Mouse (Mus musculus): Measurements from ENCODE around the gene Pls3. TPM values are rescaled to one million over a fixed set of nuclear protein-coding genes. Genes with fewer than 3 reads are reported as not detected.
A peak's percentile ranks its signal among the peaks of the same experiment; 100 is the strongest.

The Pls3 gene
- total and polyA plus RNA-seq, 3 experiments: 13.5 to 44.7 (median 39.9) TPM

DNA sequence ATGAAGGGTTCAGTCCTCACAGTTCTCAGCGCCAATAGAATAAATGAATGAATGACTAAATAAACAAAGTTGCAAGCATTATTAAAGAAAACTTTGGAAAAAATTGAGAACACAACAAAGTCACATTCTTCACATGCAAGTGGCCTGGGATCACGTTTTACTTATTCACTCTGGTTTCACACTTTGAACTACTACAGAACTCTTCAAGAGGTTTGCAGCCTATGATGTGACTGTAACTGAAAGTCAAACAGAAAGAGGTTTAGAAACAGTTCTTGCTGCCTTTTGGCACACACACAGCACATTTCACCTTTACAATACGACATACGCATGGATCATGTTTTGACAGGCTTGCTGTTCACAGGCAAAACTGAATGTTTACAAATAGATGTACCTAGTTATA lies 34.7 kb downstream of the Pls3 start:
- 60% methylated on average over 4 of the region's 4 CpGs for WGBS
- Histone ChIP-seq H3K27me3 (ENCODE audit: control insufficient read depth, insufficient read depth, low read length) (no peaks in the 10 kb centered on the region), H3K4me1 (ENCODE audit: control insufficient read depth, insufficient read depth, low read length) (peaks cover 4% of the 10 kb centered on the region), H3K9ac (ENCODE audit: low read depth, low read length) (no peak overlapping the region), H3K27ac (peak overlapping the region; percentile 84), H3K36me3 (ENCODE audit: control insufficient read depth, insufficient read depth, low read length) (peaks cover 8% of the 10 kb centered on the region), H3K4me3 (no peak overlapping the region), H3K79me2 (replicated peaks; ENCODE audit: control insufficient read depth, insufficient read depth, low read length) (no peaks in the 10 kb centered on the region)
- no peak for DNase-seq
- intact Hi-C loops (cut with DNase I): no loop called here
- no peak for TF ChIP-seq EP300 (IDR thresholded peaks at IDR 0.05; ENCODE audit: insufficient read depth, low read depth, low read length)
- TF ChIP-seq CTCF (IDR thresholded peaks at IDR 0.05): no peak
- no peak for TF ChIP-seq POLR2A (IDR thresholded peaks at IDR 0.05; ENCODE audit: insufficient read depth, low read depth, low read length)

DNA sequence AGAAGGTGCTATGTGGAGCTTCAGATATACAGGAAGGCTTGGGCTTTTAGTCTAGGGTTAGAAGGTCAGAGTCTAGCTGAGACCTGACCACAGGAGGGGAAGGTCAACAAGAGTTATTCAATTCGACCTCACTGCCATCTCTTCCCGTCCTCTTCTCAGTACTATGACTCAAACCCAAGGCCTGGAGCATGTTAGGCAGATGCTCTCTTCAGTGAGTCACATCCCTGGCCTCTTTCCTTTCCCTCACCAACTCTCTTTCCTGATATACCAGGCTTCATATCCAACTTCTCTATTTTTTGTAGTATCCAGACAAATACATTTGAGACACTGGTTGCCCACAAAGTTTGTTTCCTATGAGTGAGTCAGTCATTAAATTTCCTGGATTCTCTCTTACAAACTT lies 40.1 kb downstream of the Pls3 start:
- peak overlapping the region; percentile 11; the same call in 1 of the 2 replicates for H3K27ac ChIP-seq
- H3K4me1 ChIP-seq (ENCODE audit: control insufficient read depth, insufficient read depth, low read length): peaks cover 7% of the 10 kb centered on the region
- H3K9ac ChIP-seq (ENCODE audit: low read depth, low read length): no peak overlapping the region
- DNase-seq: no peak
- peaks cover 9% of the 10 kb centered on the region for H3K36me3 ChIP-seq (ENCODE audit: control insufficient read depth, insufficient read depth, low read length)
- H3K27me3 ChIP-seq (ENCODE audit: control insufficient read depth, insufficient read depth, low read length): no peaks in the 10 kb centered on the region
- no peak overlapping the region for H3K4me3 ChIP-seq
- 27% methylated on average over 2 of the region's 2 CpGs for WGBS
- TF ChIP-seq POLR2A (IDR thresholded peaks at IDR 0.05; ENCODE audit: insufficient read depth, low read depth, low read length): no peak
- no peak for TF ChIP-seq EP300 (IDR thresholded peaks at IDR 0.05; ENCODE audit: insufficient read depth, low read depth, low read length)
- TF ChIP-seq CTCF (IDR thresholded peaks at IDR 0.05): no peak
- H3K79me2 ChIP-seq (replicated peaks; ENCODE audit: control insufficient read depth, insufficient read depth, low read length): no peaks in the 10 kb centered on the region
- intact Hi-C loops (cut with DNase I): loop anchor here (5.0 kb wide), 1 partner anchor 37 kb away; no protein-coding TSS in a partner anchor

DNA sequence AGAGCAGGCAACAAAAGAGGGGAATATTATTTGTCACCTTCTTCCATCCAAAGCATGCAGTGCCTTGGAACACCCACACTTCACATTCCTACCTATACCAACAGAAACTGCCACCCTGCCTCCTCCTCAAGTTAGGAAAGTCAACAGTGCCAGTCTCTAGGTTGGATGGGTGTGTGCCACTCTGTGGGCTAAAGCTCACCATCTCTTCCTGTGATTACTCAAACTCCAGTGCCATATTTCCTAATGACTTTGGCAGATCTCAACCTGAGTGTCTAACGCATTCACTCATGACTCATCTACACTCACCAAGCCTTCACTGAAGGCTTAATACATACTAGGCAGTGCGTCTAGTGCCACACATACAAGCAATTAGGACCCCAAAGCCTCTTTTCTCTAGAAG lies 40.7 kb downstream of the Pls3 start:
- H3K27ac ChIP-seq: peak overlapping the region; percentile 80
- H3K27me3 ChIP-seq (ENCODE audit: control insufficient read depth, insufficient read depth, low read length): no peaks in the 10 kb centered on the region
- H3K79me2 ChIP-seq (replicated peaks; ENCODE audit: control insufficient read depth, insufficient read depth, low read length): no peaks in the 10 kb centered on the region
- intact Hi-C loops (cut with DNase I): loop anchor here (5.0 kb wide), 1 partner anchor 38 kb away; no protein-coding TSS in a partner anchor
- DNase-seq: no peak
- no peak overlapping the region for H3K9ac ChIP-seq (ENCODE audit: low read depth, low read length)
- peaks cover 9% of the 10 kb centered on the region for H3K36me3 ChIP-seq (ENCODE audit: control insufficient read depth, insufficient read depth, low read length)
- no peak overlapping the region for H3K4me3 ChIP-seq
- H3K4me1 ChIP-seq (ENCODE audit: control insufficient read depth, insufficient read depth, low read length): peaks cover 7% of the 10 kb centered on the region
- no peak for TF ChIP-seq POLR2A (IDR thresholded peaks at IDR 0.05; ENCODE audit: insufficient read depth, low read depth, low read length)
- TF ChIP-seq CTCF (IDR thresholded peaks at IDR 0.05): no peak
- TF ChIP-seq EP300 (IDR thresholded peaks at IDR 0.05; ENCODE audit: insufficient read depth, low read depth, low read length): no peak
- 58% methylated on average over 2 of the region's 2 CpGs for WGBS

DNA sequence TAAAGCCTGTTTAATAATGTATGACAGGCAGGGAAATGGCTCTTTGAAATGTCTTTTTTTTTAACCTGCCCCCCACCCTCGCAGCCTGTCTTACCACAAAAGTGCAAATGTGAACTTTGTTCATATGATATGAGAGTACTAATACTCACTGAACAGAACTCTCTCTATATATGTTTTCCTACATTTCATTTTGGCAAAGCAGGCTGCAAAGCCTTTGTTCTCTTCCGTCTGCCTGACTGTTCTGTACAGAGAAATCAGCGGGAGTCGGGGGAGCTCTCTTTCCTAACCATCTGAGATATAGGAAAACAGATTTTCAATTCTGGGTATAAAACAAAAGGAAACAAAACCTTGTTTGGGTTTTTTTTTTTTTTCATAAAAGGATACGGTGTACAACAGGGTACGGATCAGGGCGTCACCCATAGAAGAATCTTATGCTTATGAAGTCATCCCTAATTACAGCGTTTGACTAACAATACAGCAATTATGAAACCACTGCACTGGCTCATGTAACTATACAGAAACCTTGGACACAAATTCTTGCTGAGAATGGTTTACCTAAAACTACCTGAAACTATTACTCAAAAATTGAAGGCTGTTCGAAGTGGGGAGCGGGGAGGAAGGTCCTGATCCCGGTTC lies 41.9 kb downstream of the Pls3 start:
- intact Hi-C loops (cut with DNase I): loop anchor here (5.0 kb wide), 1 partner anchor 39 kb away; no protein-coding TSS in a partner anchor
- Histone ChIP-seq H3K9ac (ENCODE audit: low read depth, low read length) (0 out of 2 replicates have a peak overlapping the region, but pooled peaks have one; percentile 34), H3K79me2 (replicated peaks; ENCODE audit: control insufficient read depth, insufficient read depth, low read length) (no peaks in the 10 kb centered on the region), H3K27me3 (ENCODE audit: control insufficient read depth, insufficient read depth, low read length) (no peaks in the 10 kb centered on the region), H3K4me3 (no peak overlapping the region), H3K4me1 (ENCODE audit: control insufficient read depth, insufficient read depth, low read length) (peaks cover 7% of the 10 kb centered on the region), H3K36me3 (ENCODE audit: control insufficient read depth, insufficient read depth, low read length) (peaks cover 7% of the 10 kb centered on the region; the same call in 1 of the 2 replicates), H3K27ac (peak overlapping the region; percentile 80)
- no peak for TF ChIP-seq CTCF (IDR thresholded peaks at IDR 0.05)
- no peak for TF ChIP-seq EP300 (IDR thresholded peaks at IDR 0.05; ENCODE audit: insufficient read depth, low read depth, low read length)
- no peak for TF ChIP-seq POLR2A (IDR thresholded peaks at IDR 0.05; ENCODE audit: insufficient read depth, low read depth, low read length)
- 44% methylated on average over 11 of the region's 11 CpGs for WGBS
- DNase-seq: peak in 1 of 2 experiments; percentile 3

DNA sequence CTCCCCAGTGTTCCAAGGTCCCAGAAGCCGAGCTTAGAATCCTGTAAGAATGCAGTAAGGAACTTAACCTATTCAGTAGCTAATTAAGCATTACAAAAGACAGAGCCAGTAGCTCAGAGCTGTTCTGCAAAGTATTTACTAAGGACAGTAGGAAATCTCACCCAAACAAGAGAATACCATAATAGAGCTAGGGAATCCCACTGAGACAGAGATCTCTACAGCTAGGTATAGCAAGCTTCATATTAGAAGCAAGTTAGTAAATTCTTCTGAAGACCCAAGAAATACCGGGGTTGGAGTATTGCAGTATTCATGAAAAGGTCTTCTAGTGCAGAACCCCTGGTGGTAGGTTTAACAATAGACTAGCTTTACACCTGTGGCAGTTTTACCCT lies 45.1 kb downstream of the Pls3 start:
- Histone ChIP-seq H3K27me3 (ENCODE audit: control insufficient read depth, insufficient read depth, low read length) (no peaks in the 10 kb centered on the region), H3K9ac (ENCODE audit: low read depth, low read length) (no peak overlapping the region), H3K36me3 (ENCODE audit: control insufficient read depth, insufficient read depth, low read length) (peaks cover 6% of the 10 kb centered on the region), H3K4me3 (no peak overlapping the region), H3K27ac (no peak overlapping the region), H3K4me1 (ENCODE audit: control insufficient read depth, insufficient read depth, low read length) (peaks cover 7% of the 10 kb centered on the region), H3K79me2 (replicated peaks; ENCODE audit: control insufficient read depth, insufficient read depth, low read length) (no peaks in the 10 kb centered on the region)
- DNase-seq: no peak
- intact Hi-C loops (cut with DNase I): loop anchor here (5.0 kb wide), 1 partner anchor 42 kb away; no protein-coding TSS in a partner anchor
- TF ChIP-seq EP300 (IDR thresholded peaks at IDR 0.05; ENCODE audit: insufficient read depth, low read depth, low read length) (no peak), CTCF (IDR thresholded peaks at IDR 0.05) (no peak), POLR2A (IDR thresholded peaks at IDR 0.05; ENCODE audit: insufficient read depth, low read depth, low read length) (no peak)
- 57% methylated on average over 2 of the region's 2 CpGs for WGBS

DNA sequence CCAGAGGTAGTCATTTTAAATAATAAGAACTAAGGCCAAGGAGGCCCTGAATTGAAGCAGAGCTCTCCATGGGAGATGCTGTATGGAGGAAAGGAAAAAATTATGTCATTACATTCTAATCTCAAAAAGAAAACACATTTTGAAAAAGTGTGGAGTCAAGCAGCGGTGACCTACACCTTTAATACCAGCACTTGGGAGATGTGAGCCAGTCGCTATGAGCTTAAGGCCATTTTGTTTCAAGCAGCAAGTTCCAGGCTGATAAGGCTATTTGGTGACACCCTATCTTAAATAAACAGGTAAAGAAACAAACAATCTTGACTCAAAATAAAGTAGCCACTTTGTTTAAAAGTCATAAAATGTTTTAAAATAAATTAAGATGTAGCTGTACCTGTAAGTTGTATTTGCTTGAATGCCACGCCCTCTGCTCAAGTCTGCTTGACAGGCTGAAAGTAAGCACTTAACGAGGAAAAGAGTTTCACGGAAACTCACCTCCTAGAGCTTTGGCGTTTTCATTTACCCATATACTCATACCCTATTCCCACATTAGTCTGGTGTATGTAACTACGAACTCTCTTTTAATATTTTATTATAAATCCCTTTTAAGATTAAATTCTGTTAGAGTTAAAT lies 45.6 kb downstream of the Pls3 start:
- H3K4me1 ChIP-seq (ENCODE audit: control insufficient read depth, insufficient read depth, low read length): peaks cover 6% of the 10 kb centered on the region
- TF ChIP-seq EP300 (IDR thresholded peaks at IDR 0.05; ENCODE audit: insufficient read depth, low read depth, low read length): no peak
- TF ChIP-seq CTCF (IDR thresholded peaks at IDR 0.05): no peak
- TF ChIP-seq POLR2A (IDR thresholded peaks at IDR 0.05; ENCODE audit: insufficient read depth, low read depth, low read length): no peak
- no peak overlapping the region for H3K27ac ChIP-seq
- no peak for DNase-seq
- peaks cover 2% of the 10 kb centered on the region for H3K36me3 ChIP-seq (ENCODE audit: control insufficient read depth, insufficient read depth, low read length)
- intact Hi-C loops (cut with DNase I): no loop called here
- H3K27me3 ChIP-seq (ENCODE audit: control insufficient read depth, insufficient read depth, low read length): no peaks in the 10 kb centered on the region
- no peak overlapping the region for H3K9ac ChIP-seq (ENCODE audit: low read depth, low read length)
- no peak overlapping the region for H3K4me3 ChIP-seq
- WGBS: 64% methylated on average over 7 of the region's 7 CpGs
- no peaks in the 10 kb centered on the region for H3K79me2 ChIP-seq (replicated peaks; ENCODE audit: control insufficient read depth, insufficient read depth, low read length)
